Mouse (Mus musculus) E14TG2a.4 (cell line): ENCODE data around the gene 4930539E08Rik.

Experiments
- H3K27me3 ChIP-seq: 2 replicates; pipeline ENCODE4 v1.6.1; 2014; ENCODE audit warnings: low read length, control low read depth; ENCODE audit not compliant: insufficient read depth
- H3K36me3 ChIP-seq: 2 replicates; pipeline ENCODE4 v1.6.1; 2014; ENCODE audit warnings: low read length, control low read depth; ENCODE audit not compliant: insufficient read depth
- H3K4me1 ChIP-seq: replicated peaks from 2 replicates; pipeline ENCODE4 v1.6.1; 2014; ENCODE audit warnings: low read depth, low read length, control low read depth
- H3K4me3 ChIP-seq: replicated peaks from 2 replicates; pipeline ENCODE4 v1.5.1; 2014; ENCODE audit warnings: mild to moderate bottlenecking, low read length
- H3K9me3 ChIP-seq: 2 replicates; pipeline ENCODE4 v1.6.1; 2014; ENCODE audit warnings: low read length, control low read depth
- CTCF ChIP-seq: conservative IDR thresholded peaks from 2 replicates; pipeline ENCODE4 v1.5.1; 2014; ENCODE audit warnings: low read length
- NANOG ChIP-seq: IDR thresholded peaks from 2 replicates; pipeline ENCODE4 v1.6.1; 2014; ENCODE audit warnings: borderline replicate concordance, low read length, mixed read lengths
- POU5F1 ChIP-seq: IDR thresholded peaks from 2 replicates; pipeline ENCODE4 v1.6.1; 2014; ENCODE audit warnings: low read length, borderline replicate concordance

4930539E08Rik gene

DNA sequence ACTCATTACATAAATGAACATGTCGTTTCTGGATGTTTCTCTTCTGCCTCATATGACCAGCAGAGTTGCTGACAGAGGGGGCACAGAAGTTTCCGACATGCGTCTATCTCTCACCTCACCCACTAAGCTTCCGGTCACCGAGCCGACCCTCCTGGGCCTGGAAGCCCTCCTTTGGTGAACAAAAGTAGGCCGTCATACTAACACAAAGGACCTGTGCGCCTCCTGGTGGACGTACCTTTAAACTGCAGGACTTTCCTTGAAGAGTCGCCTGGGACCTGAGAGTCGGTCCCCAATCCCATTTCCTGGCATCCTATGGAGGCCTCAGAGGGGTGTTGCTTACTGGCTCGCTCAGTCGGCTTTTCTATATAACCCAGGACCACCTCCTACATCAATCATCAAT, 11.3 kb upstream of the 4930539E08Rik start:
- Histone ChIP-seq H3K4me1 (peaks cover 82% of the 10 kb centered on the region), H3K4me3 (peak overlapping the region; percentile 33; the same call in 1 of the 2 replicates), H3K36me3 (no peaks in the 10 kb centered on the region), H3K27me3 (no peaks in the 10 kb centered on the region), H3K9me3 (no peaks in the 10 kb centered on the region)
- TF ChIP-seq CTCF = peak; percentile 80
- no peak for TF ChIP-seq NANOG

DNA sequence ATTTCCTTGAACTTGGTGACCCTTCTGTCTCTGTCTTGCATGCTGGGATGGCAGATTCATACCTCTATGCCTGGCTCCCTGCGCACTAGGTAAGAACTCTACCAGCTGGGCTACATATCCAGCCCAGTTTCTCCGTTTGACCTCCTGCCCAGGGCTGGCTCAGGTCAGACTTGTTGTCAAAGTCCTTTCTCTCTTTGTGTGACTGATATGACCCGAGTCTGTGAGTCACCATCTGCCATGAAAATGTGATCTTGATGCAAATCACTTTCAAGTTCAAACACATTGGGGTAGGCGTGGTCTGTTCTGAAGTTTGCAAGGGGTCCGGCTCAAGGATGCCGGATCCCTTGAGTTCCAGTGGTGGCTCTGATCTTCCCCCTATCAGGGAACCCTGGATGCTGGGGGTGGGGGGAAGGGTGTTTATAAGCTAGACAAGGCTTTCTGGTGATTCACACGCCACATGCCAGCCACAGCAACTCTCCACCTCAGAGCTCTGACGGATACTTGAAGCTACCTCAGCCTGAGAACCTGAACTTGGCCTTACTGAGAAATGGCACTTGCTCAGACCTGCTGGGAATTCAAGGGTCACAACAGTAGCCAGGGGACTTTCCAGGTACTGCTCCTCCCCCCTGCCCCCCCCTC, 10.0 kb upstream of the 4930539E08Rik start:
- Histone ChIP-seq H3K27me3 (no peaks in the 10 kb centered on the region), H3K4me3 (no peak overlapping the region), H3K36me3 (no peaks in the 10 kb centered on the region), H3K4me1 (peaks cover 77% of the 10 kb centered on the region), H3K9me3 (no peaks in the 10 kb centered on the region)
- TF ChIP-seq NANOG (no peak), CTCF (no peak), POU5F1 (no peak)

DNA sequence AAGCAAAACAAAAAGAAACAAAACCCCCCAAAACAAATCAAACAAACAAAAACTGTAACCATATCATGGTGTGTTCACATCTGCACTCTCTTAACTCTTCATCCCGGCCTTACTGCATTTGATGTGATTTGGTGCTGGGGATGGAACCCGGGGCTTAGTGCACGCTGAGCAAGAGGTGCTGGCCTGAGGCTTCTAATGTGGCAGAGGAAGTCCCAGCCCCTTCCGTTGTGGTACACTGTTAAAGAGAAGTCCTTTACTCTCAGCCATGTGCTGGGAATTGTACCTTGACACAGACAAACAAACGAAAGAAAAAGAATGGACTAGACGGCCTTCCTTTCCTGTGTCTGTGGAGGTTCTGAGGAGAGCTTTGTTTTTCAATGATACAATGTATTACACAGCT, 7.0 kb upstream of the 4930539E08Rik start:
- no peaks in the 10 kb centered on the region for H3K9me3 ChIP-seq
- H3K4me1 ChIP-seq = peaks cover 52% of the 10 kb centered on the region
- no peaks in the 10 kb centered on the region for H3K27me3 ChIP-seq
- TF ChIP-seq POU5F1 = no peak
- no peak for TF ChIP-seq NANOG
- no peak for TF ChIP-seq CTCF
- H3K36me3 ChIP-seq = no peaks in the 10 kb centered on the region
- H3K4me3 ChIP-seq = no peak overlapping the region

DNA sequence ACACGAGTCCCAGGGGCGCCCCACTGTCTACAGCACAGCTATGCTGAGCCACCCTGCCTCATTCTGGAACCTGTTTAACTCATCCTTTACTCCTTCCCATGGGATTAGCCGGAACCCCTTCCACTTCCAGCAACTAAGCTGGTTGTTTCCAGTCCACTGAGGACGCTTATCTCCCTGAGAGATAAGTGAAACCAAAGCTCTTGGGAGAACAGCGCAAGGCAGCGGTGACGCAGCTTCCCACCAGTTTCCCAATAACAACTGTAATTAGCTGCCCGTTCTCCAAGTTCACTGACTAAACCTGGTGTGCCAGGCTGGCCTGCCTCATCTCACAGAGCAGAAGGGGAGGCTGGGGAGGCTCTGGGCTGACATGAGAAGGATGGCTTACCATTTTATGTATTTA, 6.0 kb upstream of the 4930539E08Rik start:
- TF ChIP-seq NANOG (no peak), CTCF (no peak), POU5F1 (no peak)
- H3K27me3 ChIP-seq = no peaks in the 10 kb centered on the region
- H3K4me3 ChIP-seq = no peak overlapping the region
- H3K4me1 ChIP-seq = peaks cover 44% of the 10 kb centered on the region
- H3K9me3 ChIP-seq = no peaks in the 10 kb centered on the region
- no peaks in the 10 kb centered on the region for H3K36me3 ChIP-seq

DNA sequence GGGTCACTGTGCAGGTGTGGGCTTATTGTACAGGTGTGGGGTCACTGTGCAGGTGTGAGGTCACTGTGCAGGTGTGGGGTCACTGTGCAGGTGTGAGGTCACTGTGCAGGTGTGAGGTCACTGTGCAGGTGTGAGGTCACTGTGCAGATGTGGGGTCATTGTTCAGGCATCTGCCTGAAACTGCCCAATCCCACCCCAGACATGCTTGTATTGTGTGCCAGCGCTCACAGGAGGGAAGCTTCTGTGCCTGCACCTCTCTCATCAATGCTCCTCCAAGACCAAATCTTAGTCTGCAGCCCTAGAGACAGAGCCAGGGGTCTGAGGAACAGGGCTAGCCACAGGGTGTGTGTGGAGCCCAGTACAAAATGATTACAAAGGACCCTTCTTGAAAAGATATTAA, 1.4 kb upstream of the 4930539E08Rik start:
- Histone ChIP-seq H3K36me3 (no peaks in the 10 kb centered on the region), H3K27me3 (0 out of 2 replicates have a peak, but pooled peaks cover 4% of the 10 kb centered on the region), H3K4me1 (peaks cover 16% of the 10 kb centered on the region), H3K4me3 (no peak overlapping the region), H3K9me3 (no peaks in the 10 kb centered on the region)
- no peak for TF ChIP-seq POU5F1
- TF ChIP-seq CTCF = no peak
- no peak for TF ChIP-seq NANOG

- Histone ChIP-seq H3K36me3 (no peaks in the 10 kb centered on the region), H3K4me3 (no peak overlapping the region), H3K4me1 (peaks cover 24% of the 10 kb centered on the region), H3K27me3 (peaks cover 10% of the 10 kb centered on the region; the same call in 1 of the 2 replicates), H3K9me3 (no peaks in the 10 kb centered on the region)
- TF ChIP-seq POU5F1 (no peak), CTCF (no peak), NANOG (no peak)
Measured at GRCm38 (mm10) chr17:28913940-28914339, 1.2 kb downstream of the 4930539E08Rik start.

GRCm38 (mm10) chr17:28913200-28913599, 1.9 kb downstream of the 4930539E08Rik start:
- H3K36me3 ChIP-seq = no peaks in the 10 kb centered on the region
- H3K9me3 ChIP-seq = no peaks in the 10 kb centered on the region
- H3K27me3 ChIP-seq = peaks cover 16% of the 10 kb centered on the region
- TF ChIP-seq CTCF (no peak), POU5F1 (no peak), NANOG (no peak)
- H3K4me1 ChIP-seq = peaks cover 31% of the 10 kb centered on the region
- H3K4me3 ChIP-seq = no peak overlapping the region

- H3K9me3 ChIP-seq = no peaks in the 10 kb centered on the region
- H3K4me1 ChIP-seq = peaks cover 40% of the 10 kb centered on the region
- peaks cover 19% of the 10 kb centered on the region for H3K27me3 ChIP-seq
- no peaks in the 10 kb centered on the region for H3K36me3 ChIP-seq
- H3K4me3 ChIP-seq = peak overlapping the region; percentile 62
- TF ChIP-seq POU5F1 (no peak), NANOG (no peak), CTCF (peak; percentile 62)
Measured at GRCm38 (mm10) chr17:28910139-28910538, 5.0 kb downstream of the 4930539E08Rik start.
